Mouse (Mus musculus): Measurements from ENCODE around the gene Sema3a.
A peak's percentile ranks its signal among the peaks of the same experiment; 100 is the strongest.

The Sema3a gene

GRCm38 (mm10) chr5:13320138-13320537 lies 194.9 kb downstream of the Sema3a start:
- no peak for DNase-seq (ENCODE audit: low read depth)

GRCm38 (mm10) chr5:13327281-13327680 lies 202.1 kb downstream of the Sema3a start:
- DNase-seq (ENCODE audit: low read depth), result no peak

- no peak for DNase-seq (ENCODE audit: low read depth)
Observed at GRCm38 (mm10) chr5:13331412-13331811, 206.2 kb downstream of the Sema3a start.

GRCm38 (mm10) chr5:13337665-13338064 lies 212.5 kb downstream of the Sema3a start:
- no peak for DNase-seq (ENCODE audit: low read depth)

- no peak for DNase-seq (ENCODE audit: low read depth)
Observed at GRCm38 (mm10) chr5:13347068-13347467, 221.9 kb downstream of the Sema3a start.

- no peak for DNase-seq (ENCODE audit: low read depth)
Observed at GRCm38 (mm10) chr5:13351611-13352010, 226.4 kb downstream of the Sema3a start.

GRCm38 (mm10) chr5:13352995-13353394 lies 227.8 kb downstream of the Sema3a start:
- no peak for DNase-seq (ENCODE audit: low read depth)

GRCm38 (mm10) chr5:13353539-13353938 lies 228.3 kb downstream of the Sema3a start:
- DNase-seq (ENCODE audit: low read depth), result no peak

- DNase-seq (ENCODE audit: low read depth), result peak; percentile 45
Observed at GRCm38 (mm10) chr5:13354913-13355312, 229.7 kb downstream of the Sema3a start.

GRCm38 (mm10) chr5:13358770-13359169 lies 233.6 kb downstream of the Sema3a start:
- DNase-seq (ENCODE audit: low read depth), result no peak

- no peak for DNase-seq (ENCODE audit: low read depth)
Observed at GRCm38 (mm10) chr5:13360711-13361110, 235.5 kb downstream of the Sema3a start.

GRCm38 (mm10) chr5:13365108-13365507 lies 239.9 kb downstream of the Sema3a start:
- DNase-seq (ENCODE audit: low read depth), result peak; percentile 24

GRCm38 (mm10) chr5:13379223-13379622 lies 254.0 kb downstream of the Sema3a start:
- no peak for DNase-seq (ENCODE audit: low read depth)

GRCm38 (mm10) chr5:13384047-13384446 lies 258.8 kb downstream of the Sema3a start:
- DNase-seq (ENCODE audit: low read depth), result no peak

GRCm38 (mm10) chr5:13384714-13385113 lies 259.5 kb downstream of the Sema3a start:
- no peak for DNase-seq (ENCODE audit: low read depth)

GRCm38 (mm10) chr5:13386603-13387002 lies 261.4 kb downstream of the Sema3a start:
- no peak for DNase-seq (ENCODE audit: low read depth)

GRCm38 (mm10) chr5:13387679-13388078 lies 262.5 kb downstream of the Sema3a start:
- DNase-seq (ENCODE audit: low read depth), result no peak

GRCm38 (mm10) chr5:13389995-13390394 lies 264.8 kb downstream of the Sema3a start:
- no peak for DNase-seq (ENCODE audit: low read depth)

GRCm38 (mm10) chr5:13405432-13405831 lies 280.2 kb downstream of the Sema3a start:
- peak; percentile 44 for DNase-seq (ENCODE audit: low read depth)

GRCm38 (mm10) chr5:13406131-13406530 lies 280.9 kb downstream of the Sema3a start:
- DNase-seq (ENCODE audit: low read depth), result no peak

GRCm38 (mm10) chr5:13411920-13412319 lies 286.7 kb downstream of the Sema3a start:
- DNase-seq (ENCODE audit: low read depth), result peak; percentile 37

GRCm38 (mm10) chr5:13413915-13414525 lies 288.8 kb downstream of the Sema3a start:
- DNase-seq (ENCODE audit: low read depth), result no peak

GRCm38 (mm10) chr5:13416960-13417710 lies 291.9 kb downstream of the Sema3a start:
- peak; percentile 36 for DNase-seq (ENCODE audit: low read depth)
